Mouse (Mus musculus): ENCODE measurements around the gene Zfp654. TPM values are rescaled to one million over a fixed set of nuclear protein-coding genes. Genes with fewer than 3 reads are reported as not detected.

Gene Zfp654
- total RNA-seq, 1 experiment from 2014 or later: 19.3 TPM

GRCm38 (mm10) chr16:64852891-64853290, 1.4 kb upstream of the Zfp654 start:
- DNase-seq: no peak

GRCm38 (mm10) chr16:64852441-64852871, 1.0 kb upstream of the Zfp654 start:
- DNase-seq: peak; percentile 80

GRCm38 (mm10) chr16:64851085-64851562, 328 bp downstream of the Zfp654 start:
- no peak for DNase-seq

- DNase-seq: peak; percentile 66
Observed at GRCm38 (mm10) chr16:64850287-64851084, 966 bp downstream of the Zfp654 start.

- DNase-seq: peak; percentile 36
Observed at GRCm38 (mm10) chr16:64845947-64846346, 5.5 kb downstream of the Zfp654 start.

- DNase-seq: no peak
Observed at GRCm38 (mm10) chr16:64842374-64842729, 9.1 kb downstream of the Zfp654 start.

- DNase-seq: no peak
Observed at GRCm38 (mm10) chr16:64841481-64842373, 9.7 kb downstream of the Zfp654 start.

GRCm38 (mm10) chr16:64836709-64837108, 14.7 kb downstream of the Zfp654 start:
- DNase-seq: no peak

- DNase-seq: no peak
Observed at GRCm38 (mm10) chr16:64835996-64836545, 15.4 kb downstream of the Zfp654 start.

GRCm38 (mm10) chr16:64830291-64830690, 21.2 kb downstream of the Zfp654 start:
- DNase-seq: no peak

GRCm38 (mm10) chr16:64824474-64824873, 27.0 kb downstream of the Zfp654 start:
- DNase-seq: no peak

GRCm38 (mm10) chr16:64823890-64824289, 27.6 kb downstream of the Zfp654 start:
- DNase-seq: no peak

GRCm38 (mm10) chr16:64817094-64817765, 34.2 kb downstream of the Zfp654 start:
- DNase-seq: no peak

GRCm38 (mm10) chr16:64803041-64803440, 48.4 kb downstream of the Zfp654 start:
- no peak for DNase-seq

- no peak for DNase-seq
Observed at GRCm38 (mm10) chr16:64801638-64802037, 49.8 kb downstream of the Zfp654 start.

GRCm38 (mm10) chr16:64800393-64800792, 51.1 kb downstream of the Zfp654 start:
- DNase-seq: no peak

- no peak for DNase-seq
Observed at GRCm38 (mm10) chr16:64794802-64795201, 56.6 kb downstream of the Zfp654 start.

- no peak for DNase-seq
Observed at GRCm38 (mm10) chr16:64789706-64790105, 61.7 kb downstream of the Zfp654 start.

GRCm38 (mm10) chr16:64775516-64775915, 75.9 kb downstream of the Zfp654 start:
- DNase-seq: peak; percentile 39

GRCm38 (mm10) chr16:64771431-64771818, 80.0 kb downstream of the Zfp654 start:
- DNase-seq: no peak

GRCm38 (mm10) chr16:64770521-64771430, 80.7 kb downstream of the Zfp654 start, which contains the start of gene 4930453N24Rik:
4930453N24Rik (minus strand) TSS chr16:64771161.
- DNase-seq: peak; percentile 93
